Mouse (Mus musculus): ENCODE measurements around the gene Tspan4.

The Tspan4 gene

DNA sequence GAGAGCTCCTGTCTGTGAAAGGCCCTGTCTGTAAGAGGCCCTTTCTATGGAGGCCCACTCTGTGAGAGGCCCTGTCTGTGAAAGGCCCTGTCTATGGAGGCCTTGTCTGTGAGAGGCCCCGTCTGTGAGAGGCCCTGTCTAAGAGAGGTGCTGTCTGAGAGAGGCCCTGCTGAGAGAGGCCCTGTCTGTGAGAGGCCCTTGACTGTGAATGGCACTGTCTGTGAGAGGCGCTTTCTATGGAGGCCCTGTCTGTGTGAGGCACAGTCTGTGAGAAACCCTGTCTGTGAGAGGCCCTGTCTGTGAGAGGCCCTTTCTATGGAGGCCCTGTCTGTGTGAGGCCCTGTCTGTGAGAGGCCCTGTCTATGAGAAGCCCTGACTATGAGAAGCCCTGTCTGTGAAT, 31.2 kb downstream of the Tspan4 start:
- DNase-seq (ENCODE audit: inconsistent ontology term), result no peak

DNA sequence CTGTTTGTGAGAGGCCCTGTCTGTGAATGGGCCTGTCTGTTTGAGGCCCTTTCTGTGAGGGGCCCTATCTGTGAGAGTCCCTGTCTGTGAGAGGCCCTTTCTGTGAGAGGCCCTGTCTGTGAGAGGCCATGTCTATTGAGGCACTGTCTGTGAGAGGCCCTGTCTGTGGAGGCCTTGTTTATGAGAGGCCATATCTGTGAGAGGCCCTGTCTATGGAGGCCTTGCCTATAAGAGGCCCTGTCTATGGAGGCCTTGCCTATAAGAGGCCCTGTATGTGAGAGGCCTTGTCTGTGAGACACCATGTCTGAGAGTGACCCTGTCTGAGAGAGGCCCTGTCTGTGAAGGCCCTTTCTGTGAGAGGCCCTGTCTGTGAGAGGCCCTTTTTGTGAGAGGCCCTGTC, 33.1 kb downstream of the Tspan4 start:
- no peak for DNase-seq (ENCODE audit: inconsistent ontology term)

DNA sequence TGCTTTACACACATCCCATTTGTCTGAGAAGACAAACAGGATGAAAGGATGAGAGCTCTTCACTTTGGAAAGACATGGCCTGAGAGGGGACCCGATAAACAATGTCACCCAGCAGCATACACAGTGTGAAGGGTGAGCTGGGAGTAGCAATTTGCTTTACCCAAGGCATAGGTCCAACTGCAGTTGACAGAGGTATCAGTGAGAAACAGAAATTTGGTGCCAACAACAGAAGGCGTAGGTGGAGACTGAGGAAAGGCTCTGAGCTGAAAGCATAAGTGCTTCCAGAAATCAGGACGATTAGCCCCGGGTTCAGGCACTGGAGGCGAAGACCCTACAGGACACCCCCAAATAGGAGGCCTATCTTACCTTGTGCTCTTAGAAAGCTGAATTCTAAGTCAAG, 35.2 kb downstream of the Tspan4 start:
- DNase-seq (ENCODE audit: inconsistent ontology term), result no peak

DNA sequence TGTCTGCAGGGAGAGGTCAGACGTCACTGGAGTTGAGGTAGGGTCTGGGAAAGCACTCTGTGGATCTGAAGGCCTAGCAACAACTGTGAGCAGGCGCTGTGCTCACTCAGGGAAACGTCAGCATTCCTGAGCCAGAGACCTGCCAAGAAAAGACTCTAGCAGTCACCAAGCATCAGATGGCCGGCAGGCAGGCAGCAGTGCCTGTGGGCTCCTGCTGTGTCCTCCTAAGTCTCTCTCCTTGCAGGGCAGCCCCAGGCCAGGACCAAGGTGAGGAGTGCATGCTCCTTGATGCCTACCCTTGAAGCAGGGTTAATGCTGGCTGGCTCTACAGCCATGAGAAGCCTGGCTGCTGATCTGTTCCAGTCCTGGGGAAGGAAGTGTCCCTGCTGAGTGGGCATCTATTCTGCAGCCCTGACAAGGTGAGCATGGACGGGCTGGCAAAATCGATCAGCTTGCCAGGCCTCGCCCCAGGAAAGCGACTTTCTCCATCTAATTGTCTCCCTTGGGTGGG, 35.7 kb downstream of the Tspan4 start:
- peak; percentile 31 for DNase-seq (ENCODE audit: inconsistent ontology term)

DNA sequence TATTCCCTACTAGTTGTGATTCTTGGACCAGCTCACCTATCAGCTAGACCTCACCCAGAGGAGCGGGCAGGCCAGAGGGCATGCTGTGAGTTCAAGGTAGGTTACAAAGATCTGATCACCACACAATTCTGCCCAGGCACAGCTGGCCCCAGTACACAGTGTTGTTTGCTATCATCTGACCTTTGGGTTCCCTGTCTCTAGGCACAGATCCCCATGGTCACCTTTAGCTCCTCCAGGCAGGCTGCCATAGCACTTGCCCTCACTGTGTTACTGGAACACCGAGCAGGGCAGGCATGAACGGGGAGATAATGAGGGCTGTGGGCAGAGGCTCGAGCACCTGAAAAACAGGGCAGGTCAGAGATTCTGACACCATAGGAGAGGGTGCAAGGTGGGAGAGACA, 42.6 kb downstream of the Tspan4 start:
- DNase-seq (ENCODE audit: inconsistent ontology term), result no peak

DNA sequence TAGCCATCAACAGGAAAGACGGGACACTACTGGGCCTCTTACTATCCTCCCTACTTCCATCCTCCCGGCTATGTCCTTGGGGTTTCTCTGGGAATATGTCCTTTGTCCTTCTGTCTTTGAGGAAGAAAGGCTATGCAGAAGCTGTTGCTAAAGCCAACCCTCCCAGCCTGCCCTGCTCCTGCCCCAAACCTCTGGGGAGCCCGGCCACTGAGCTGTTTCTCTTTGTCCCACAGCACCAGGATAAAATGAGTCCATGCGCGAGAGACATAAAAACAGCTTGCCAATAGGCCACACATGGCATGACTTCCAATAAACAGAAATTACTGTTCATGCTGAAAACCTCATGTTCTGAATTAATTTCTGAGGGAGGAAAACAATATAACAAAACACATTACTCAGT, 43.3 kb downstream of the Tspan4 start:
- DNase-seq (ENCODE audit: inconsistent ontology term), result no peak

DNA sequence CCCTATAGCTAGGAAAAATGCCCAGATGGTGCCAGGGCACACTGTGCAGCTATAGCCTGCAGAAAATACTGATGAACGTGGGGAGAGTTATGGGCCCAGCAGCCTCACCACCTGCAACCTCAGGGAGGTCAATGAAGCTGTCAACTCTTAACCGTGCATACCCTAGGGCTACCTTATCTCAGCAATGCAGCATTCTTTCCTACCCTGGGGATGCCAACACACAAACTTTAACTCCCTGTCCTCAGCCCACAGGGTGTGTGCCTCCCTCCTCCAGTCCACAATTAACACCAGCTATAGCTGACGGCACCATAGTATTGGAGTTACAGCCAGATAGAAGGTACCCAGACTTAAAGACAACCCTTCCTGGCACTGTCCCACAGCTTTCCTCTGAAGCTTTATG, 43.9 kb downstream of the Tspan4 start:
- no peak for DNase-seq (ENCODE audit: inconsistent ontology term)

DNA sequence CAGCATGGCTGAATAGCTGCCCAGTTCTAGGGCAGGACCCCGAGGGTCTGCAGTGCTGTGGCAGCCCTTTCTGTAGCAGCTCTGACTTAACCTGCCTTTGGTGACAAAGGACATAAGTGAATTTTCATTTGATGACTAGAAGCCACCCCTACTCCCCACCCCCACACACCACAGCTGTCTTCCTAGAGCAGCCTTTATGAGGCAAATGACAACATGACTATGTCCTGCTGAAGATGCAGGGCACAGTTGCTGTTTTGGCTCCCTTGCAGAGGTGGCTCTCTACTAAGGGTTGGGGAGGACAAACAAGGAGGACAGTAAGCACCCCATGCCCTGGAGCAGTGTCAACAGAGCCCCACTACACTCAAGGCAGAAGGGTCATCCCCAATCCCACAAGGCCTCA, 44.8 kb downstream of the Tspan4 start:
- DNase-seq (ENCODE audit: inconsistent ontology term), result no peak

DNA sequence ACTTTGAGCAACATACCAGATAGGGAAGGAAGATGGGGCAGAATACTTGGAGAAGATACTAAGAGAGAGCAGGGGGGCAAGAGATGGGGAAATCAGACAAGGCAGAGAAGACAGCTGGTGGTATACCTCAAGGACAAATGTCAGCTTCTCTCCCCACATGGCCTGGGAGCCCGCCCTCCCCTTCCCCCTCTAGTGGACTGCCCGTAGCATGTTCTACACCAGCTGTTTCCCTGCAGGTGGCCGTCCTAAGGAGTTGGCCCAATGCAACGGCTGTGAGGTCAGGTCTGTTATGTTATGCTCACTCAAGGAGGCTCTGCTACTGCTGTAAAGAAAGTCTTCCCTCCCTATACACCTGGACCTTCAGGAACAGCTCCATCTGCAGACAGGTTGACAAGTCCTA, 48.0 kb downstream of the Tspan4 start:
- no peak for DNase-seq (ENCODE audit: inconsistent ontology term)

DNA sequence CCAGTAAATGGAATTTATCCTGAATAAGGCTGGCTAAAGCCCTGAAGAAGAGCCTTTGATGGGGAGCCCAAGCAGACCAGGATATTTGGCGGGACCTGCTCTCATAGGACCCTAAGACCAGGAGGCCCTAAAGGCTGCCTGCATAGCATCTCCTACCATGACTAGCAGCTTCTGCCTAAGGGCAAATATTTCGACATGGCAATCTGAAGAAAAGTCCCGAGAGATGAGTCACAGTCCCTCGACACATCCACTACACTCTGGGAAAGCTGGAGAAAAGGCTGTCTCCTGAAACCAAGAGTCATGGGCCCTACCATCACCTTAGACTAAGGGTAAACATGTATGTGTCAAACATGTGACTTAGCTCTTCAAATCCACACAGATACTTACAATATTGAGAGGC, 49.2 kb downstream of the Tspan4 start:
- DNase-seq (ENCODE audit: inconsistent ontology term), result peak; percentile 45

DNA sequence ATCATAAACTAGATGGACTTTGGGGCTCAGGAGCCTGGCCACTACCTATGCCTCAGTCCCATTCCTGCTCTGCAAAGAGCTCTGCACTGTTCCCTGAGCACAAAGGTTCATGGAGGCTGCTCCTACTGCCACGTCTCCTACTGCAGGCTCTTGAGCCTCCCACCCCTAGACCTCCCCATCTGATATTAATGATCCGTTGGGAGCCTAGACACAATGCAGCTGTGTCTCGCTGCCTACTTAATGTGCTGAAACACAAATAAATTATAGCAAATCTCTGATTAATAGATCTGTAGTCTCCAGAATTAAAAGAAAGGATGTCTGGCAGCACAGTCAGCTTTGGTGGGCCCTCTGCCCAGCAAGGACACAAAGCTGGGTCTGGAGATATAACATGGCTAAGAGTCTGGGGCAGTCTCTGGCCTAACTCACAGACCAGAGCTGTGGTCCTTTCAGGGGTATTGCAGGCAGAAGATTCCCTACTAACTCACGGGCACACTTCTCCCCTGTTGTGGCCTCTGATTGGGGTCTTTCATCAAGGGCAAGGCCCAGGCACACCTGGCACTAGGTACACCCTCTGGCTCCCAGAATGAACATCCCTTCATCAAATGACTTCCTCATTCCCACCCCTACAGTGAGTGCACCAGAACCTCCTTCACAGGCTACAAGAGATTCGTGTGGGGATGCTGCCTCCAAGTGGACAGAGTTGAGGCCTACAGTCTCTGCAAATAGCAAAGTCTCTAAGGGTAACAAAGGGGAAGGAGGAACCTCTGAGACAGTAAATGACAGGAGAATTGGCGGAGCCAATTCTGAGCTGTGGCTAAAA, 49.9 kb downstream of the Tspan4 start:
- DNase-seq (ENCODE audit: inconsistent ontology term), result peak; percentile 68

DNA sequence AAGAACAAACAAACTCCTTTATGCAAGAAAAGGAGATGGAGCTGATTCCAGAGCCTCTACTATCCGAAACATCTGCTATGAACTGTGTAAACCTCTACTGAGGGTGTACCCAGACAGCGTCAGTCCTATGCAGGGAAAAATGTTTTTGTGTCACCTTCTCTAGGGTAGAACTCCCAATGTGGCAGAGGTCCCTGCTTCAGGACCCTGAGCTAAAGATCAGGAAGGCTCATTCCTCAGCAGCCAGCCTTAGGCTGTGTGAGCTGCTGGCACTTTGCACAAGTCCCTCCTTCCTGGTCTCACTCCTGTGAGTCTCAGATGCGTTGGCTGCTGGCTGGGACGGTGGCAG, 50.5 kb downstream of the Tspan4 start:
- DNase-seq (ENCODE audit: inconsistent ontology term), result no peak

DNA sequence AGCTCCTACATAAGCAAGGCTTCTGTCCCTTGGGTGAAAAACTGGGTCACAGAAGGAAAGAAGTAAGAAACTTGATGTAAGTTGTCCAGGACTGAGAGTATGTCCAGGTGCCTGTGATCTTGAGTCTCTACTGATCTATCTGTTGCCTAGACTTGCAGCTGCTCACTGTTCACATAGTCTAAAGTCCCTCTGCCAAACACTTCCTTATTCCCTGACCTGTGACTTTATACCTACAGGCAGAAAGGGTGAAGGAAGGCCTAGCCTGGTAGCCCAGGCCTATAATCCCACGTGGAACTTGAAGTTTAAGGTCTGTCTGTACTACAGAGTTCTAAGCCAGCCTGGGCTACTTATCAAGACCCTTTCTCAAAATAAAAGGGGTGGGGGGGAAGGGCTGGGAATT, 60.5 kb downstream of the Tspan4 start:
- no peak for DNase-seq (ENCODE audit: inconsistent ontology term)

DNA sequence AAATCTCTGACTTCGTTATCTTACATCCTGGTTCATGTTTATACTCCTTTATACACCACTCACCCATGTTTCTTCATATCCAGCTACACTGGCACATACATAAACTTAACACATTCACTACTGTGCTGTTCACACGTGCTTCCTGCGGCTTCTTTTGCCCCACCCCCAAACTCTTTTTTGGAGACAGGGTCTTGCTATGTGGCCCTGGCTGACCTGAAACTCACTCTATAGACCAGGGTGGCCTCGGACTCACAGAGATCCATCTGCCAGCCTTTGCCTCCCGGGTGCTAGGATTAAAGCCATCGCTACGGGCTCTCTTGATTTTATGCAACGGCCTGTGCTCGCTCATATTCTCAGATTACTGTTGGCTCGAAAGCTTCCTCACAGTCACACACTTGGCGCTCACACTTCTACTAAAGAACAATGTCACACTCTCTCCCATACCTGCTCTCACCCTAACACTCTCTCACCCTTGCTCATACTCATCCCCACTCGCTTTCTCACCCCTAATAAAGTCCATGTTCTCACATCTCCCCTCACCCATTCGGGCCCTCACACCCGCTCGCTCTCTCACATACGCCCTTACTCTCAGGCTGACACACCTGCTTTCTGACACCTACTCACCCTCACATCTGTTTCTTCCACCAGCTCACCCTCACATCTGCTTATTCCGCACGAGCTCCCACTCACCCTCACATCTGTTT, 64.0 kb downstream of the Tspan4 start:
- no peak for DNase-seq (ENCODE audit: inconsistent ontology term)

DNA sequence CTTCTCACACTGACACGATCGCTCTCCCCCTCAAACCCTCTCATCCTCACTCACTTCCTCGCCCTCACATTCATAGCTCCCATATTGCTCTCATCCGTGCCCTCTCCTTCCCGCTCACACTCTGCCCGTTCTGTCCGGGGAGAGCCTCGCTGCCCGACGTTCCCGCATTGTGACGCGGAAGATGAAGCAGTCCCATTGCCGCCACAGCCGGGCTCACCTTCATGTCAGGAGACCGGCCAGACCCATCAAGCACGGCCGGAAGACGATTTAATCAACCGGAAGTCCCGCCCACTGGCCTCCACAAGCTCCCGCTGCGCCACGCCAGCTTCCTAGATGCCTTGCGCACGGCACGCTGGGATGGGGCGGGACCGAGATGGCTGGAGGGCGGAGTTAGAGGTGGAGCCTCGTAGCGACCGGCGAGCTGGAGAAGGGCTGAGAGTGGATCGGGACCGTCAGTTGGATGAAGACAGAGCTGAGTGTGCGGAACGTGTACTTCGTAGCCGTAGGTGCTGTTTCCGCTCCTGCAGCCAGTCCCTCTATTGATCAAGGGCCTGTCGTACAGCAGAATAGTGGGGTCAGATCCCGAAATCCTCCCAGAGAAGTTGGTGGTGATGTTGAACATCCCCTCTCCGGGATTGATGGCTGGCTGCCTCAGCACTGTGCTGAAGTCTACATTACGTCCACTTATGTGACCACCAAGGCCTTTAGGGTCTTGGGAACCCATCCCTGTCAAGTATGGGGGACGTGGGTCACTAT, 64.7 kb downstream of the Tspan4 start, which contains the start of gene Chid1:
TSS of gene Chid1 (minus strand) at position 302 of the 756 bp plus-strand sequence.
- peak; percentile 98 for DNase-seq (ENCODE audit: inconsistent ontology term)

DNA sequence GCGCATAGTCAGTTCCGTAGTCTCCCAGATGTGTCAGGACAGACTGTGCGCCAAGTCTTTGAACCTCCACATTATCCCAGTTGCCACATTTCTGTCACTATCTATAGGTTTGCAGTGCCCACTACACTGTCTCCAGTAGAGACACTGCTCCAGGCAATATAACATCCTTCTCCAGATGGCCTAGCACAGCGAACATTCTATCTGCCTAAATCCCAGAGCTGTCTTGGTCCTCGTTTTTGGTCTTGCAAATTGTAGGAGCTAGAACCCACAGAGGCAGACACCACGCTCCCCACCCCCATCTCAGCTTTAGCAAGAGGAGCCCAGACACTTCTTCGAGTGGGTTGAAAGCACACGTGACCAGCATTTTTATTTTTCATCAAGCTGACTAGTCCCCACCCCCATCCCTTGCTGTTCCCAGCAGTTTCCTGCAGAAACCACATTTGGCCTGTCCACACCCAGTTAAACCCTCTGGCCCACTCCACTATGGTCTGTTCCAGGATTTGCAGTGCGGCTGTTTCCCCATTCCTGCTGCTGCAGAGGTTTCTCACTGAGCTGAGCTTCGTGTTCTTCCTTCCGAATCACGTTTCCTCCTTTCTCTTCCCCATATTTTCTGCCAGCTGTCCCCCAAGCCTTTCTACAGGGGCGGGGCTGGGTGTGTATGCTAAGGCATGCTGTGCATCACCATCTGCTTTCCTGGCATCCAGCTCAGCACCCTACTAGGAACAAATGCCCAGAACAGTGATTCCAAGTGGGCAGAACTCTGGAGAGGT, 65.5 kb downstream of the Tspan4 start:
- DNase-seq (ENCODE audit: inconsistent ontology term), result peak; percentile 32

DNA sequence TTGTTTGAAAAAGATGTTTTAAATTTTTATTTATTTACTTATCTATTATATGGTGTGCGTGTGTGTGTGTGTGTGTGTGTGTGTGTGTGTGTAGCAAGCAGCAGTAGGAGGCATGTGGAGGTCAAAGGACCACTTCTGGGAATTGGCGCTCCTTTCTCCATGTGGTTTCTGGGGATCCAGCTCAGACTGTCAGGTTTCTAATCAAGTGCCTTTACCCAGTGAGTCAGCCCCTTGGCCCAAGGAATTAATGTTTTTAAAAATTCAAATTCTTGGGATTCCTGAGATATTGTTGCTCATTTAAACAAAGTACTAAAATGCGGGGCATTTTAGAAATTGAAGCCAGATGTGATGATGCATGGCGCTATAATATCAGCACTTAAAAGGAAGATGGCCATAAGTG, 66.6 kb downstream of the Tspan4 start:
- peak; percentile 59 for DNase-seq (ENCODE audit: inconsistent ontology term)

DNA sequence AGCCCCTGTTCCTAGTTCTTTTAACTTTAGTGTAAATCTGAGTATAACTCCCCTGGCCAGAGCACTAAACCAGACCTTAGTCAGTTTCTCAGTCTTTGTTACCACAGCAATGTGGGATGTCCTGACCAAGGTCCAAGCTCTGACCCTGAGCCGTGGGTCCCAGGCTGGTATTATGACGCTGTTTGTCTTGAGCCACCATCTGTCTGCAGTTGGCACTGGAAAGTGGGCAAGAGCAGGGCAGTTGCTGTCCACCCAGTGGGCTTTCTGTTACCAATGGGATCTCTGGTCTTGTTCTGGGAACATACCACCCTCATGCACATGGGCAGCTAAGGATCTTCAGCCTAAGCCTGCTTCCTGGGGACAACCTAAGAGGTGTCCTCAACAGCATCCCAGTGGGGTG, 67.5 kb downstream of the Tspan4 start:
- no peak for DNase-seq (ENCODE audit: inconsistent ontology term)
